Mouse (Mus musculus) intestine, embryonic 15.5 days (tissue): Measurements from ENCODE around the gene Rhox2g. TPM values are rescaled to one million over a fixed set of nuclear protein-coding genes. Genes with fewer than 3 reads are reported as not detected.
"Not testable (repeated sequence)": the region's sequence is repeated elsewhere in the genome, so short reads cannot be mapped to it uniquely, and the experiment has no call there.

Experiments used
- ATAC-seq: fragments of 200-750 bp; cut with Nextera tagmentation; 2 replicates; pipeline ENCODE4 v1.8.0; 2017; ENCODE audit warnings: moderate TSS enrichment, moderate library complexity
- H3K27ac ChIP-seq: fragments of 300-500 bp; sonication (generic); 2 replicates; pipeline ENCODE4 v1.5.1; 2015; ENCODE audit warnings: mild to moderate bottlenecking, inconsistent platforms
- H3K27me3 ChIP-seq: fragments of 300-500 bp; sonication (generic); replicated peaks from 2 replicates; pipeline ENCODE4 v1.6.1; 2015; ENCODE audit warnings: inconsistent platforms
- H3K36me3 ChIP-seq: fragments of 300-500 bp; sonication (generic); 2 replicates; pipeline ENCODE4 v1.6.1; 2015; ENCODE audit warnings: inconsistent platforms
- H3K4me1 ChIP-seq: fragments of 300-500 bp; sonication (generic); replicated peaks from 2 replicates; pipeline ENCODE4 v1.6.1; 2015; ENCODE audit warnings: inconsistent platforms
- H3K4me2 ChIP-seq: fragments of 300-500 bp; sonication (generic); replicated peaks from 2 replicates; pipeline ENCODE4 v1.6.1; 2015; ENCODE audit warnings: mild to moderate bottlenecking, inconsistent platforms
- H3K4me3 ChIP-seq: fragments of 300-500 bp; sonication (generic); replicated peaks from 2 replicates; pipeline ENCODE4 v1.5.1; 2015; ENCODE audit warnings: inconsistent platforms
- H3K9ac ChIP-seq: fragments of 300-500 bp; sonication (generic); 2 replicates; pipeline ENCODE4 v1.6.1; 2015; ENCODE audit warnings: inconsistent platforms
- H3K9me3 ChIP-seq: fragments of 300-500 bp; sonication (generic); 2 replicates; pipeline ENCODE4 v1.6.1; 2016; ENCODE audit warnings: inconsistent platforms
- WGBS: fragments of 180-500 bp; shearing (Covaris S2); methylation state at CpG from one replicate; pipeline ENCODE4 v1.1.7; 2015; 5-methylcytosine and 5-hydroxymethylcytosine counted together
- polyA plus RNA-seq: library from polyadenylated mRNA; unstranded; fragments of >200 nt; fragmentation: Nextera tagmentation; extraction: Ambion mirVana; gene quantifications from 2 replicates; pipeline ENCODE4 v1.2.1, GENCODE M21; 2015

Rhox2g gene
- not detected in 2 replicates for polyA plus RNA-seq

- not testable (repeated sequence) for H3K27ac ChIP-seq, H3K36me3 ChIP-seq, H3K4me2 ChIP-seq, H3K9ac ChIP-seq, H3K27me3 ChIP-seq, ATAC-seq, H3K4me1 ChIP-seq, H3K9me3 ChIP-seq, H3K4me3 ChIP-seq
- 85% methylated on average over 6 of the region's 6 CpGs for WGBS
Observed at GRCm38 (mm10) chrX:37643370-37643769, at the start of gene Rhox2g. TSS of gene Rhox2g (minus strand) at chrX:37643470.

GRCm38 (mm10) chrX:37692261-37692660, 49.0 kb upstream of the Rhox2g start:
- H3K27me3 ChIP-seq = no peaks in the 10 kb centered on the region
- no peaks in the 10 kb centered on the region for H3K9me3 ChIP-seq
- no peak overlapping the region for H3K4me3 ChIP-seq
- no peak for ATAC-seq
- H3K4me1 ChIP-seq = no peaks in the 10 kb centered on the region
- no peaks in the 10 kb centered on the region for H3K36me3 ChIP-seq
- WGBS = 74% methylated on average over 2 of the region's 2 CpGs
- no peak overlapping the region for H3K9ac ChIP-seq
- no peak overlapping the region for H3K4me2 ChIP-seq
- no peak overlapping the region for H3K27ac ChIP-seq

GRCm38 (mm10) chrX:37683031-37683715, 39.9 kb upstream of the Rhox2g start:
- Histone ChIP-seq H3K4me1 (no peaks in the 10 kb centered on the region), H3K36me3 (no peaks in the 10 kb centered on the region), H3K9ac (no peak overlapping the region), H3K9me3 (no peaks in the 10 kb centered on the region), H3K4me3 (no peak overlapping the region), H3K27me3 (no peaks in the 10 kb centered on the region), H3K4me2 (no peak overlapping the region), H3K27ac (no peak overlapping the region)
- ATAC-seq = no peak
- WGBS = 86% methylated on average over 24 of the region's 24 CpGs

- not testable (repeated sequence) for H3K4me2 ChIP-seq, H3K27me3 ChIP-seq, H3K4me1 ChIP-seq, H3K9ac ChIP-seq, H3K36me3 ChIP-seq, H3K9me3 ChIP-seq, H3K4me3 ChIP-seq, ATAC-seq, H3K27ac ChIP-seq
- WGBS = 85% methylated on average over 8 of the region's 8 CpGs
Observed at GRCm38 (mm10) chrX:37673177-37673576, 29.9 kb upstream of the Rhox2g start, which contains the start of gene Rhox2h. TSS of gene Rhox2h (minus strand) at chrX:37673277.

GRCm38 (mm10) chrX:37668664-37669063, 25.4 kb upstream of the Rhox2g start, which contains the start of gene Rhox3h:
TSS of gene Rhox3h (minus strand) at chrX:37668764.
- H3K9me3 ChIP-seq, H3K4me1 ChIP-seq, ATAC-seq, H3K27ac ChIP-seq, H3K4me3 ChIP-seq, H3K36me3 ChIP-seq, H3K4me2 ChIP-seq, H3K27me3 ChIP-seq, H3K9ac ChIP-seq: not testable (repeated sequence)
- WGBS = 88% methylated on average over 1 of the region's 3 CpGs

- not testable (repeated sequence) for H3K4me1 ChIP-seq, H3K27ac ChIP-seq, ATAC-seq, H3K27me3 ChIP-seq, H3K4me3 ChIP-seq, H3K4me2 ChIP-seq, H3K9ac ChIP-seq, H3K36me3 ChIP-seq, H3K9me3 ChIP-seq
- WGBS = 86% methylated on average over 17 of the region's 20 CpGs
Observed at GRCm38 (mm10) chrX:37651227-37651626, 8.0 kb upstream of the Rhox2g start, which contains the start of gene Rhox4g. TSS of gene Rhox4g (minus strand) at chrX:37651327.

- not testable (repeated sequence) for ATAC-seq, H3K9me3 ChIP-seq, H3K4me1 ChIP-seq, H3K4me3 ChIP-seq, H3K36me3 ChIP-seq, H3K9ac ChIP-seq, H3K27me3 ChIP-seq, H3K4me2 ChIP-seq, H3K27ac ChIP-seq
- 76% methylated on average over 2 of the region's 2 CpGs for WGBS
Observed at GRCm38 (mm10) chrX:37628512-37628911, 14.8 kb downstream of the Rhox2g start, which contains the start of gene Rhox3g. TSS of gene Rhox3g (minus strand) at chrX:37628612.

GRCm38 (mm10) chrX:37607604-37608003, 35.7 kb downstream of the Rhox2g start, which contains the start of gene Rhox4f:
TSS of gene Rhox4f (minus strand) at chrX:37607704.
- not testable (repeated sequence) for H3K27ac ChIP-seq, H3K4me1 ChIP-seq, H3K36me3 ChIP-seq, H3K27me3 ChIP-seq, H3K4me3 ChIP-seq, H3K9me3 ChIP-seq, ATAC-seq, H3K9ac ChIP-seq, H3K4me2 ChIP-seq
- WGBS = 90% methylated on average over 19 of the region's 19 CpGs

Other genes starting within 250 kb of the Rhox2g start
- gene Rhox2b, start 231.4 kb downstream of the Rhox2g start, polyA plus RNA-seq = not detected in 2 replicates
- not detected in 2 replicates for gene Rhox4b, start 211.0 kb downstream of the Rhox2g start, polyA plus RNA-seq
- not detected in 2 replicates for gene Rhox2c, start 189.8 kb downstream of the Rhox2g start, polyA plus RNA-seq
- gene Rhox3c, start 184.9 kb downstream of the Rhox2g start, polyA plus RNA-seq = not detected in 2 replicates
- not detected in 2 replicates for gene Rhox4c, start 163.1 kb downstream of the Rhox2g start, polyA plus RNA-seq
- gene Rhox2d, start 150.0 kb downstream of the Rhox2g start, polyA plus RNA-seq = not detected in 2 replicates
- not detected in 2 replicates for gene Rhox4d, start 129.1 kb downstream of the Rhox2g start, polyA plus RNA-seq
- not detected in 2 replicates for gene Rhox2e, start 113.0 kb downstream of the Rhox2g start, polyA plus RNA-seq
- not detected in 2 replicates for gene Rhox3e, start 101.5 kb downstream of the Rhox2g start, polyA plus RNA-seq
- not detected in 2 replicates for gene Rhox4e, start 86.1 kb downstream of the Rhox2g start, polyA plus RNA-seq
- gene Rhox2f, start 72.1 kb downstream of the Rhox2g start, polyA plus RNA-seq = not detected in 2 replicates
- not detected in 2 replicates for gene Rhox3f, start 62.5 kb downstream of the Rhox2g start, polyA plus RNA-seq
- gene Rhox4f, start 35.8 kb downstream of the Rhox2g start, polyA plus RNA-seq = not detected in 2 replicates
- gene Rhox3g, start 14.9 kb downstream of the Rhox2g start, polyA plus RNA-seq = not detected in 2 replicates
- not detected in 2 replicates for gene Rhox4g, start 7.9 kb upstream of the Rhox2g start, polyA plus RNA-seq
- gene Rhox3h, start 25.3 kb upstream of the Rhox2g start, polyA plus RNA-seq = not detected in 2 replicates
- gene Rhox2h, start 29.8 kb upstream of the Rhox2g start, polyA plus RNA-seq = not detected in 2 replicates
- 2.8 and 2.9 TPM in 2 replicates for gene Rhox5, start 161.4 kb upstream of the Rhox2g start, polyA plus RNA-seq
- 0.14 TPM in 1 of 2 replicates, not detected in the other for gene Rhox6, start 183.4 kb upstream of the Rhox2g start, polyA plus RNA-seq
- not detected in 2 replicates for gene Rhox7a, start 188.2 kb upstream of the Rhox2g start, polyA plus RNA-seq
- not detected in 2 replicates for gene Rhox8, start 235.5 kb upstream of the Rhox2g start, polyA plus RNA-seq